Mouse (Mus musculus) cerebral cortex, adult 2 months (tissue): ENCODE measurements around the gene Art1.

Experiments
- WGBS: fragments of 180-500 bp; shearing (Covaris S2); methylation state at CpG from one replicate; pipeline ENCODE4 v1.1.7; 2018; 5-methylcytosine and 5-hydroxymethylcytosine counted together

Art1 gene

DNA sequence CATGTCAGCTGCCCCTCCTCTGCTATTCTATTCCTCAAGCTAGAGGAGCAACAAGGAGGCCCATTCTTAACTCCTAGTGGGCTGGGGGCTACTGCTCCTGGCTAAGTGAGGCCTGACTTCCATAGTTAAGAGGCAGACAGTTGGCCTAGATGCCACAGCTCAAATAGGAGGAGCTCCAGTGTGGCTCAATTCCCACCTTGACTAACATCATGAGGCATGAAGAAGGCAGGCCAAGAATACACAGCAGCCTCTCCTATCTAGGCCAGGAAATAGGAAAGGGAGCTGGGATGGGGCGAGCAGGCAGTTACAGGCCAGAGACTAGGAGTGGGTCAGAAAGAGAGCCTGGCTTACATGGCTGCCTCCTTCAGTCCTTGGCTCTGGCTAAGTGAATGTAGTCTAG is 6.7 kb downstream of the Art1 start:
- WGBS, result 90% methylated on average over 1 of the region's 1 CpGs

DNA sequence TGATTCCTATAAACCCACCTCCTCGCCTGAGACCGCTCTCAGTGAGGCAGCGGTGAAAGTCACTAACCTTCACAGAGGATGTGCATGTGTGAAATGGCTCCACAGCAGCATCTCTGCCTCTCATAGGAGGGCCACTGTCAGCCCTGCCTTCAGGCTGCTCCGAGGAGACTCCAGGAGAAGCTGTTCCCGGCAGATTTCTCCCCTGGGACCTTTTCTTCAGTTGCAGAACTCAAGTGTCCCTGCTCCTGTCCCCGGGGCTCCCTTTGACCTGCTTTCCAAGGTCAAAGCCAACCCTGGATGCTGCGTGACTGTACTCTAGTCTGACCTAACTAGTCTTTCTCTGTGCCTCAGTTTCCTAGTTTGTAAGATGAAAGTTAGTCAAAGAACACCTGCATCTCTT is 7.6 kb downstream of the Art1 start, which contains the start of gene Art5:
Art5 (minus strand) TSS at position 319 of the 400 bp plus-strand sequence.
- WGBS, result 84% methylated on average over 7 of the region's 7 CpGs

DNA sequence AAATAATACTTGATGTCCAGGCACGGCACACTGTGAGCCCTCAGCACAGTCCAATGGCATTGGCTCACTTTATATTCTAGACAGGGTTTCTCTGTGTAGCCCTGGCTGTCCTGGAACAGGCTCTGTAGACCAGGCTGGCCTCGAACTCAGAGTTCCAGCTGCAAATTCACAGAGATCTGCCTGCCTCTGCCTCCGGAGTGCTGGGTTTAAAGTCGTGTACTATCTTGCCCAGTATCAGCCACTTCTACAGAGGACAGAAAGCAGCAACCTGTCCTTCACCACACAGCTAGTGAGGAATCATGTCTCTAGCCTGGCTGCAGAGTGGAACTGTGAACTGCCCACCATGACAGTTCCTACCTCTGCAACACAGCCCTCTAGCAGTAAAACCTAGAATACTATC is 8.2 kb downstream of the Art1 start:
- 90% methylated on average over 4 of the region's 4 CpGs for WGBS

DNA sequence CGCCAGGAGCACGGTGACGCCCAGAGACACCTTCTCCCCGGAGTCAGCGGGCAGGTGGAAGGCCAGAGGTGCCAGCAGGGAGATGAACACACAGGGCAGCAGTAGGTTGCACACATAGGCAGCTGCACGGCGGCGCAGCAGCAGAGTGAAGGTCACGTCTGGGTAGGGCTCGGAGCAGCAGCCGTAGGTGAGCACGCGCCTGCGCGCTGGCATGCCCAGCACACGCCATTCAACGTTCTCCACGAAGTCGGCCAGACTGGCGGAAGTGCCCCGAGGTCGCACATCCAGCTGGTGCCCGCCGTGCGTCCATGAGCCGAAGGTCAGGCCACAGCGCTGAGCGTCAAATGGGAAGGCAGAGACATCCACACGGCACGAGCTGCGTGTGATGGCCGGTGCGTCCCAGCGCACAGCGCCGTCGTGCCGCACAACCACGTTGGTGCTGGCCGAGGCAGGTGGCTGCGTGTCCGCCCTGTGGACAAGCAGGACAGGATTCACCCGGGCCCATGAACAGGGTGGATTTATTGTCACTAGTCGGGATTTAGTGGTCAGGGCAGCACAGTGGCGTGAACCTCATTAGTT is 11.7 kb downstream of the Art1 start:
- WGBS, result 85% methylated on average over 45 of the region's 45 CpGs

DNA sequence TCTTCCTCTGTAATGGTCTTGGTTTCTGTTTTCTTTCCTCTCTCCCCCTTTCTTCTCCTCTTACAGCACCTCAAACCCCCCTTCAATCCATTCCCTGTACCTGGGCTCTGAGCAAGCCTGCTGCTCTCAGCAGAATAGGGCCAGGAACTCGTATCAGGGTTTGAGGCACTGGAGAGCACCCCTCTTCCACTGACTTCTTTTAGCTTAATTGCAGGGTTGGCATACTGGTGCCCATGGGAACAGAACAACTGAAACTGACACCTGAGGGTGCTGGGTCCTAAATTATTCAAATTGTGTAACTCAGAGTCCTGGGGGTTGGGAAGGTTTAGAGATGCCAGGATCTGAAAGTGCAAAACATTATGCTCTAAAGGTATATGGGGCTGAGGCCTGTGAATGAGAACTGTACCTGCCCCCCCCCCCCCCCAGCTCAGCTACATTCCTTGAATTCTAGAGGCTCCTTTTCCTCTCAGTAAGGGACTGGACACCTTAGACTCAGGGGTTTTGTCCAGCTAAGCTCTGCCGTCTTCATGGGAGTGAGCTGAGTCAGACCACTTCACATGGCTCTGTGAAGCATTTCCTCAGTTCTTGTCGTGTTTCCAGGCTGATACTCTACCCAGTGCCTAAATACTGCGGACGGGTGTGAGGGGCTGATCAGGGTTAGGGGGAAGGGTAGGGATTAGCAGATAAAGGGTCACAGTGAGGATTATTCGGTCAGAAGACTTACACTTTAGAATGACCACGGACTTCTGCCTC is 15.2 kb downstream of the Art1 start, which contains the start of gene Chrna10:
Chrna10 (minus strand) TSS at position 250 of the 753 bp plus-strand sequence.
- WGBS, result 47% methylated on average over 7 of the region's 7 CpGs

DNA sequence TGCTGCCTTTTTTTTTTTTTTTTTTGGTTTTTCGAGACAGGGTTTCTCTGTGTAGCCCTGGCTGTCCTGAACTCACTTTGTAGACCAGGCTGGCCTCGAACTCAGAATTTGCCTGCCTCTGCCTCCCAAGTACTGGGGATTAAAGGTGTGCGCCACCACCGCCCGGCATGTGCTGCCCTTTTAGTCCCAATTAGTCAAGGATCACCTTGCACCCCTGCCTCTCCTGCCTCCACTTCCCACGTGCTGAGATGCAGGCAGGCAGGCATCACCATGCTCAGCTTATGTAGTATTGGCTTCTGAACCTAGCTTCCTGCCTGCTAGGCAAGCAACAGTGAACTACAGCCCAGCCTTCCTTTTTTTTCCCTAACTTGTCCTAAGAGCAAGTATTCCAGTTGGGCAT is 15.8 kb downstream of the Art1 start:
- WGBS, result 72% methylated on average over 6 of the region's 6 CpGs

DNA sequence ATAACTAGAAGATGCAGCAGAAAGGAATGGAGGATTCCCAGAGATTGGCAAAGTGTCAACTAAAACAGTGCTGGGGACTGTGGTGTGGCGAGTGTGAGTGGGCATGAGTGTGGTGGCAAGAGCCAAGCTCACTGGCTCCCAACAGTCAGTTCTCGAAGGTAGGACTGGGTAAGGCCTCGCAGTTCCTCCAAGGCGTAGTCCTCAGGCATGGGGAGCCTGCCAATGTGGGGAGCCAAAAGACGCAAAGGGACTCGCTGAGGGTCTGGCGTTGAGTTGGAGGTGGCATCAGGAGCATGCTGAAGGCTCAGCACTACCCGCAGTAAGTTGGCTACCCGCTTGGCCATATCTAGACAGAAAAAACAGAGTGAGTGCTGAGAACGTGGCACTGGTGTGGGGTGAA is 18.8 kb downstream of the Art1 start:
- 79% methylated on average over 10 of the region's 10 CpGs for WGBS

DNA sequence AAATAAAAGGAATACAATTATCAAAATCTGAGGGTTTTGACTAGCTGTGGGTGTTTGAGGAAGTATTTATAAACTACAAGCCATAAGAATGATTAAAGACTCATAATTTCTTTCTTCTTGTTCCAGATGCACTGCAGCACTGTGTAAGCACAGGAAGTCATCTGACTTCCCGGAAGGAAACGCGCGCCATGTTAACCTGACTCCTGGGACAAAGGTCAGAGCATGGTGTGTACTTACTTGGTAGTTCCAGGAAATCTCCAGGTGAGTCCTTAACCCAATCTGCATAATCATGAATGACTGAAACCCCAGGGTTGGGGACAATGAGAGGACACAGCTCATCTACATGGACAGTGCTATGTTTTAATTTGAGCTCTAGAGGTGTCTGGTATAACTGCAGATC is 30.9 kb downstream of the Art1 start:
- 82% methylated on average over 4 of the region's 4 CpGs for WGBS

DNA sequence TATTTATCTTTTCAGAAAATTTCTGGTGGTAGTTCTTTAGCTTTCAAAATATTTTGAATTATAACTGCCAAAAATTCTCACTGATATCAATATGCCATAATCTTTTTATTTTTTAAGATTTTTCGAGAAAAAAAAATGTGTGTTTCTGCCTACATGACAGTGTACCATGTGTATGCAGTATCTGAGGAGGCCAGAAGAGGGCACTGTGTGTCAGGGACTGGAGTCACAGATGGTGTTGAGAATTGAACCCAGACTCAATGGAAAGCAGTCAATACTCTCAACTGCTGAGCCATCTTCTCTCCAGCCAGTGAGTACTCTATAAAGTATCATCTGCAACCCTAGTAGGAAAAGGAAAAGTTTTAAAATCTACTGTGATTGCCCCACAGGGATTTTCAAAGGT is 35.9 kb downstream of the Art1 start:
- WGBS, result 82% methylated on average over 1 of the region's 1 CpGs

DNA sequence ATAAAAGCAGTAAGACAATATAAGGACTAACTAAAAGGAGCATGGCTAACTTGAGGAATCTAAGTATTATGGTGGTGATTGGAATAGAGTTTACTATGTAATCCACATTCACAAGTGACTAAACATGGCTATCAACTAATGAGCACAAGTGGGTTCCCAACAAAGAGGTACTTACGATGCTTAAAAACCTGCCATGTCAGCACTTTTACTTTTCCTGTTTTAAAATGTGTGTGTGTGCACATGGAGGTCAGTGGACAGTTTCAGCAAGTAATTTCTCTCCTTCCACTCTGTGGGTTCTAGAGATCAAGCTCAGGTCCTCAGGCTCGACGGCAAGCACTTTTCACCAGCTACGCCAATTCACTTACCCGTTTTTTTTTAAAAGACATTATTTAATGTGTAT is 36.4 kb downstream of the Art1 start:
- WGBS, result 97% methylated on average over 5 of the region's 5 CpGs

DNA sequence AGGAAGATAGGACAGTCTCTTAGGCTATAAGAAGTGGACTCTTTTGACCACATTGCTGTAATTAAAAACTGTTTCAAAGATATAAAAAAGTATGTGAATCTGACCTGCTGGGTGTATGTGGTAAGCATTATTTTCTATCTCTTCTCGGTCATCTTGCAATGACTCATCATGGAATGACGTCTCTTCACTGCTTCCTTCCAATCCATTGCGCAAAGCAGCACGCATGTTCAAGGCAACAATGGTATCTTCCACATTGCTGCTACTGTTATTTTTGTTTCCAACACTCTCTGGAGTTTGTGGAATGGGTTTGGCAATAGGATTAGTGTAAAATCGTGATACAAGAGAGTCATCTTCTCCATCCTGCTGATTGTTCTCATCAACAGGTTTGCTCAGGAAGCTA is 52.1 kb downstream of the Art1 start:
- 86% methylated on average over 5 of the region's 5 CpGs for WGBS
